Mouse (Mus musculus): ENCODE measurements at regions not wholly inside any gene's neighbourhood (a gene's known extent, or its start where the extent isn't known, plus 50 kb on each side); places are given as distances from the start of the nearest gene placed in this dataset.
"Not testable (repeated sequence)": the region's sequence is repeated elsewhere in the genome, so short reads cannot be mapped to it uniquely, and the experiment has no call there.

- DNase-seq (ENCODE audit: low spot score in 2 of 2) = no peak
These were observed 161.3 kb upstream of the Castor2 start for GRCm38 (mm10) chr5:133937967-133938918.

- no peak for DNase-seq (ENCODE audit: low spot score in 2 of 2)
These were observed 164.1 kb upstream of the Castor2 start for GRCm38 (mm10) chr5:133935451-133935850.

- DNase-seq (ENCODE audit: low spot score in 2 of 2) = no peak
These were observed 164.5 kb upstream of the Castor2 start for GRCm38 (mm10) chr5:133935006-133935405.

- no peak for DNase-seq (ENCODE audit: low spot score in 2 of 2)
These were observed 169.4 kb upstream of the Castor2 start for GRCm38 (mm10) chr5:133930101-133930500.

- DNase-seq (ENCODE audit: low spot score in 2 of 2) = no peak
These were observed 172.5 kb upstream of the Castor2 start for GRCm38 (mm10) chr5:133927054-133927453.

GRCm38 (mm10) chr5:133925184-133925900, 174.2 kb upstream of the Castor2 start:
- DNase-seq (ENCODE audit: low spot score in 2 of 2) = no peak

- no peak for DNase-seq (ENCODE audit: low spot score in 2 of 2)
These were observed 177.3 kb upstream of the Castor2 start for GRCm38 (mm10) chr5:133922181-133922580.

GRCm38 (mm10) chr5:133915734-133916550, 183.6 kb upstream of the Castor2 start:
- no peak for DNase-seq (ENCODE audit: low spot score in 2 of 2)

- no peak for DNase-seq (ENCODE audit: low spot score in 2 of 2)
These were observed 192.1 kb upstream of the Castor2 start for GRCm38 (mm10) chr5:133907442-133907841.

GRCm38 (mm10) chr5:133898025-133898598, 201.4 kb upstream of the Castor2 start:
- no peak for DNase-seq (ENCODE audit: low spot score in 2 of 2)

- DNase-seq (ENCODE audit: low spot score in 2 of 2) = no peak
These were observed 208.8 kb upstream of the Castor2 start for GRCm38 (mm10) chr5:133890728-133891127.

GRCm38 (mm10) chr5:133889841-133890240, 209.7 kb upstream of the Castor2 start:
- DNase-seq (ENCODE audit: low spot score in 2 of 2) = no peak

- no peak for DNase-seq (ENCODE audit: low spot score in 2 of 2)
These were observed 214.0 kb upstream of the Castor2 start for GRCm38 (mm10) chr5:133885507-133885906.

GRCm38 (mm10) chr5:133885016-133885415, 214.5 kb upstream of the Castor2 start:
- DNase-seq (ENCODE audit: low spot score in 2 of 2) = no peak

- DNase-seq (ENCODE audit: low spot score in 2 of 2) = no peak
These were observed 214.9 kb upstream of the Castor2 start for GRCm38 (mm10) chr5:133884593-133884992.

GRCm38 (mm10) chr5:133844483-133844882, 255.0 kb upstream of the Castor2 start:
- DNase-seq (ENCODE audit: low spot score in 2 of 2) = no peak

- not testable (repeated sequence) for DNase-seq (ENCODE audit: low spot score in 2 of 2)
These were observed 257.3 kb upstream of the Castor2 start for GRCm38 (mm10) chr5:133842059-133842706.

GRCm38 (mm10) chr5:133838286-133838685, 261.2 kb upstream of the Castor2 start:
- DNase-seq (ENCODE audit: low spot score in 2 of 2) = no peak

- no peak for DNase-seq (ENCODE audit: low spot score in 2 of 2)
These were observed 266.3 kb upstream of the Castor2 start for GRCm38 (mm10) chr5:133833217-133833616.

GRCm38 (mm10) chr5:133828226-133828625, 271.3 kb upstream of the Castor2 start:
- DNase-seq (ENCODE audit: low spot score in 2 of 2) = no peak

GRCm38 (mm10) chr5:133823871-133824270, 275.6 kb upstream of the Castor2 start:
- no peak for DNase-seq (ENCODE audit: low spot score in 2 of 2)

Measured in thymus, postnatal 10 days (tissue).